Mouse (Mus musculus): ENCODE measurements around the gene Dtnb. TPM values are rescaled to one million over a fixed set of nuclear protein-coding genes. Genes with fewer than 3 reads are reported as not detected.
"Not testable (repeated sequence)": the region's sequence is repeated elsewhere in the genome, so short reads cannot be mapped to it uniquely, and the experiment has no call there.

Dtnb gene
- polyA plus RNA-seq, 1 experiment from 2014 or later = 54.1 TPM

- no peak overlapping the region for H3K27ac ChIP-seq
- no peaks in the 10 kb centered on the region for H3K27me3 ChIP-seq (replicated peaks)
- no peak overlapping the region for H3K4me2 ChIP-seq
- ATAC-seq (replicated peaks) = no peak
- H3K9me3 ChIP-seq = no peaks in the 10 kb centered on the region
- no peaks in the 10 kb centered on the region for H3K36me3 ChIP-seq (replicated peaks)
- H3K4me1 ChIP-seq = 0 out of 2 replicates have a peak, but pooled peaks cover 2% of the 10 kb centered on the region
- WGBS = 60% methylated on average over 8 of the region's 8 CpGs
- no peak overlapping the region for H3K9ac ChIP-seq
- H3K4me3 ChIP-seq = no peak overlapping the region
Measured at GRCm38 (mm10) chr12:3673886-3674285, 101.7 kb downstream of the Dtnb start.

- Histone ChIP-seq H3K4me3 (no peak overlapping the region), H3K27me3 (replicated peaks) (no peaks in the 10 kb centered on the region), H3K9ac (no peak overlapping the region), H3K4me1 (0 out of 2 replicates have a peak, but pooled peaks cover 2% of the 10 kb centered on the region), H3K27ac (no peak overlapping the region), H3K36me3 (replicated peaks) (no peaks in the 10 kb centered on the region), H3K4me2 (no peak overlapping the region), H3K9me3 (no peaks in the 10 kb centered on the region)
- no peak for ATAC-seq (replicated peaks)
- WGBS = 93% methylated on average over 9 of the region's 9 CpGs
Measured at GRCm38 (mm10) chr12:3674913-3675312, 102.7 kb downstream of the Dtnb start.

GRCm38 (mm10) chr12:3680721-3681120 lies 108.5 kb downstream of the Dtnb start:
- Histone ChIP-seq H3K9ac (no peak overlapping the region), H3K27ac (no peak overlapping the region), H3K4me3 (no peak overlapping the region), H3K27me3 (replicated peaks) (no peaks in the 10 kb centered on the region), H3K4me1 (no peaks in the 10 kb centered on the region), H3K36me3 (replicated peaks) (no peaks in the 10 kb centered on the region), H3K9me3 (no peaks in the 10 kb centered on the region), H3K4me2 (no peak overlapping the region)
- 87% methylated on average over 5 of the region's 5 CpGs for WGBS
- ATAC-seq (replicated peaks) = no peak

- H3K4me1 ChIP-seq = no peaks in the 10 kb centered on the region
- H3K27ac ChIP-seq = no peak overlapping the region
- H3K27me3 ChIP-seq (replicated peaks) = no peaks in the 10 kb centered on the region
- no peak overlapping the region for H3K9ac ChIP-seq
- 68% methylated on average over 8 of the region's 8 CpGs for WGBS
- H3K4me2 ChIP-seq = no peak overlapping the region
- no peak overlapping the region for H3K4me3 ChIP-seq
- H3K36me3 ChIP-seq (replicated peaks) = no peaks in the 10 kb centered on the region
- H3K9me3 ChIP-seq = no peaks in the 10 kb centered on the region
- ATAC-seq (replicated peaks) = no peak
Measured at GRCm38 (mm10) chr12:3683041-3683440, 110.9 kb downstream of the Dtnb start.

GRCm38 (mm10) chr12:3686419-3686940 lies 114.3 kb downstream of the Dtnb start:
- Histone ChIP-seq H3K9ac (no peak overlapping the region), H3K9me3 (no peaks in the 10 kb centered on the region), H3K4me2 (no peak overlapping the region), H3K4me1 (no peaks in the 10 kb centered on the region), H3K27me3 (replicated peaks) (no peaks in the 10 kb centered on the region), H3K27ac (no peak overlapping the region), H3K4me3 (no peak overlapping the region), H3K36me3 (replicated peaks) (no peaks in the 10 kb centered on the region)
- ATAC-seq (replicated peaks) = no peak
- WGBS = 90% methylated on average over 7 of the region's 7 CpGs

GRCm38 (mm10) chr12:3690926-3691529 lies 118.8 kb downstream of the Dtnb start:
- not testable (repeated sequence) for H3K4me3 ChIP-seq; H3K9ac ChIP-seq; H3K36me3 ChIP-seq (replicated peaks); H3K9me3 ChIP-seq; H3K27me3 ChIP-seq (replicated peaks); H3K27ac ChIP-seq; H3K4me2 ChIP-seq; ATAC-seq (replicated peaks); H3K4me1 ChIP-seq
- 95% methylated on average over 17 of the region's 17 CpGs for WGBS

- 85% methylated on average over 6 of the region's 6 CpGs for WGBS
- Histone ChIP-seq H3K27ac (no peak overlapping the region), H3K4me1 (no peaks in the 10 kb centered on the region), H3K36me3 (replicated peaks) (no peaks in the 10 kb centered on the region), H3K9ac (no peak overlapping the region), H3K27me3 (replicated peaks) (no peaks in the 10 kb centered on the region), H3K4me3 (no peak overlapping the region), H3K4me2 (no peak overlapping the region), H3K9me3 (no peaks in the 10 kb centered on the region)
- ATAC-seq (replicated peaks) = no peak
Measured at GRCm38 (mm10) chr12:3692795-3693392, 120.7 kb downstream of the Dtnb start.

- no peaks in the 10 kb centered on the region for H3K9me3 ChIP-seq
- no peaks in the 10 kb centered on the region for H3K36me3 ChIP-seq (replicated peaks)
- no peak overlapping the region for H3K9ac ChIP-seq
- H3K27ac ChIP-seq = no peak overlapping the region
- no peaks in the 10 kb centered on the region for H3K27me3 ChIP-seq (replicated peaks)
- WGBS = 70% methylated on average over 5 of the region's 5 CpGs
- no peak overlapping the region for H3K4me2 ChIP-seq
- ATAC-seq (replicated peaks) = peak; percentile 70
- no peaks in the 10 kb centered on the region for H3K4me1 ChIP-seq
- H3K4me3 ChIP-seq = no peak overlapping the region
Measured at GRCm38 (mm10) chr12:3695741-3696501, 123.7 kb downstream of the Dtnb start.

- H3K4me2 ChIP-seq = no peak overlapping the region
- no peak overlapping the region for H3K4me3 ChIP-seq
- no peaks in the 10 kb centered on the region for H3K4me1 ChIP-seq
- H3K36me3 ChIP-seq (replicated peaks) = no peaks in the 10 kb centered on the region
- no peak overlapping the region for H3K27ac ChIP-seq
- H3K9ac ChIP-seq = no peak overlapping the region
- WGBS = 87% methylated on average over 4 of the region's 4 CpGs
- no peaks in the 10 kb centered on the region for H3K9me3 ChIP-seq
- no peaks in the 10 kb centered on the region for H3K27me3 ChIP-seq (replicated peaks)
- no peak for ATAC-seq (replicated peaks)
Measured at GRCm38 (mm10) chr12:3700503-3700902, 128.3 kb downstream of the Dtnb start.

GRCm38 (mm10) chr12:3702903-3703302 lies 130.7 kb downstream of the Dtnb start:
- Histone ChIP-seq H3K36me3 (replicated peaks) (no peaks in the 10 kb centered on the region), H3K27ac (no peak overlapping the region), H3K9ac (no peak overlapping the region), H3K9me3 (no peaks in the 10 kb centered on the region), H3K4me2 (no peak overlapping the region), H3K27me3 (replicated peaks) (no peaks in the 10 kb centered on the region), H3K4me1 (no peaks in the 10 kb centered on the region), H3K4me3 (no peak overlapping the region)
- 93% methylated on average over 7 of the region's 7 CpGs for WGBS
- ATAC-seq (replicated peaks) = no peak

GRCm38 (mm10) chr12:3719151-3719721 lies 147.1 kb downstream of the Dtnb start:
- H3K27me3 ChIP-seq (replicated peaks) = no peaks in the 10 kb centered on the region
- peaks cover 12% of the 10 kb centered on the region for H3K4me1 ChIP-seq
- peak; percentile 65; the same call in 1 of the 2 replicates for ATAC-seq (replicated peaks)
- H3K27ac ChIP-seq = peak overlapping the region; percentile 43; the same call in 1 of the 2 replicates
- 60% methylated on average over 4 of the region's 4 CpGs for WGBS
- H3K36me3 ChIP-seq (replicated peaks) = no peaks in the 10 kb centered on the region
- no peak overlapping the region for H3K4me2 ChIP-seq
- no peak overlapping the region for H3K4me3 ChIP-seq
- no peaks in the 10 kb centered on the region for H3K9me3 ChIP-seq
- H3K9ac ChIP-seq = no peak overlapping the region

- no peak for ATAC-seq (replicated peaks)
- Histone ChIP-seq H3K27me3 (replicated peaks) (no peaks in the 10 kb centered on the region), H3K4me3 (no peak overlapping the region), H3K4me1 (peaks cover 16% of the 10 kb centered on the region), H3K4me2 (no peak overlapping the region), H3K27ac (peak overlapping the region; percentile 42; the same call in 1 of the 2 replicates), H3K9ac (no peak overlapping the region), H3K9me3 (no peaks in the 10 kb centered on the region), H3K36me3 (replicated peaks) (no peaks in the 10 kb centered on the region)
- WGBS = 58% methylated on average over 2 of the region's 2 CpGs
Measured at GRCm38 (mm10) chr12:3720527-3720926, 148.3 kb downstream of the Dtnb start.
